ENCODE assay signal across 18 mouse cellular contexts in genomic region chr3:46828676-46829075, GRCm38 (mm10).
"Had no signal": no experiment of that assay in that cellular context is flagged by ENCODE, and none has a peak within 500 bp of the region (broad histone marks: within the 10 kb centered on the region; RNA-seq: fewer than 3 reads in every experiment).

No protein-coding gene starts in this region.

- H3K4me3 ChIP-seq: liver, embryonic 13.5 days; liver, embryonic 15.5 days; megakaryocyte, embryonic 14.5 days; midbrain, embryonic 10.5 days; midbrain, embryonic 12.5 days; neural tube, embryonic 12.5 days; stomach, embryonic 15.5 days had no signal

- ATAC-seq: liver, postnatal 0 days; midbrain, embryonic 16.5 days had no signal

- H3K9me3 ChIP-seq: liver, embryonic 13.5 days; liver, embryonic 15.5 days; megakaryocyte, embryonic 14.5 days; midbrain, embryonic 10.5 days; midbrain, embryonic 12.5 days; neural tube, embryonic 12.5 days; stomach, embryonic 15.5 days had no signal

- DNase-seq: liver, embryonic 13.5 days; liver, postnatal 0 days; lung, adult 2 months; lung, postnatal 14 days; lung, postnatal 36 days; midbrain, embryonic 14.5 days; right cerebral cortex, postnatal 14 days; thymus, adult 18-20 months; thymus, postnatal 14 days; thymus, postnatal 36 days had no signal

- H3K4me2 ChIP-seq: liver, embryonic 13.5 days; liver, embryonic 15.5 days; midbrain, embryonic 12.5 days; neural tube, embryonic 12.5 days; stomach, embryonic 15.5 days had no signal

- H3K27ac ChIP-seq: liver, embryonic 13.5 days; liver, embryonic 15.5 days; macrophage; midbrain, embryonic 10.5 days; midbrain, embryonic 12.5 days; neural tube, embryonic 12.5 days; stomach, embryonic 15.5 days had no signal

- H3K4me1 ChIP-seq: liver, embryonic 13.5 days; liver, embryonic 15.5 days; megakaryocyte, embryonic 14.5 days; midbrain, embryonic 10.5 days; midbrain, embryonic 12.5 days; neural tube, embryonic 12.5 days; stomach, embryonic 15.5 days had no signal

- H3K27me3 ChIP-seq: liver, embryonic 13.5 days; liver, embryonic 15.5 days; megakaryocyte, embryonic 14.5 days; midbrain, embryonic 12.5 days; neural tube, embryonic 12.5 days; stomach, embryonic 15.5 days had no signal

- H3K36me3 ChIP-seq: liver, embryonic 13.5 days; liver, embryonic 15.5 days; midbrain, embryonic 10.5 days; midbrain, embryonic 12.5 days; neural tube, embryonic 12.5 days; stomach, embryonic 15.5 days had no signal

- H3K9ac ChIP-seq: liver, embryonic 13.5 days; liver, embryonic 15.5 days; liver, postnatal 0 days; midbrain, embryonic 12.5 days; neural tube, embryonic 12.5 days; stomach, embryonic 15.5 days had no signal
